Mouse (Mus musculus) ES-Bruce4 (cell line): Measurements from ENCODE around the gene Aars. TPM values are rescaled to one million over a fixed set of nuclear protein-coding genes. Genes with fewer than 3 reads are reported as not detected.
"Not testable (repeated sequence)": the region's sequence is repeated elsewhere in the genome, so short reads cannot be mapped to it uniquely, and the experiment has no call there.

Experiments
- H3K27ac ChIP-seq: 2 replicates; pipeline ENCODE4 v1.5.1; 2012; ENCODE audit warnings: low read length, inconsistent platforms; ENCODE audit not compliant: insufficient read depth
- H3K27me3 ChIP-seq: 2 replicates; pipeline ENCODE4 v1.6.1; 2012; ENCODE audit warnings: mild to moderate bottlenecking, low read length, inconsistent platforms; ENCODE audit not compliant: control insufficient read depth, poor library complexity, insufficient read depth, severe bottlenecking
- H3K36me3 ChIP-seq: 2 replicates; pipeline ENCODE4 v1.6.1; 2012; ENCODE audit warnings: inconsistent platforms, mild to moderate bottlenecking, low read length, moderate library complexity; ENCODE audit not compliant: control insufficient read depth, poor library complexity, insufficient read depth, severe bottlenecking
- H3K4me1 ChIP-seq: one replicate; pipeline ENCODE4 v1.8.1; 2011; ENCODE audit warnings: low read length; ENCODE audit not compliant: control insufficient read depth, insufficient read depth
- H3K4me3 ChIP-seq: 2 replicates; pipeline ENCODE4 v1.5.1; 2011; ENCODE audit warnings: low read depth, mild to moderate bottlenecking, low read length
- H3K9ac ChIP-seq: 2 replicates; pipeline ENCODE4 v1.6.1; 2012; ENCODE audit warnings: low read depth, mild to moderate bottlenecking, inconsistent platforms; ENCODE audit not compliant: poor library complexity, severe bottlenecking
- H3K9me3 ChIP-seq: replicated peaks from 2 replicates; pipeline ENCODE4 v1.6.1; 2012; ENCODE audit warnings: mild to moderate bottlenecking, low read length, inconsistent platforms; ENCODE audit not compliant: control insufficient read depth, poor library complexity, insufficient read depth, severe bottlenecking
- CTCF ChIP-seq: IDR thresholded peaks from one replicate; pipeline ENCODE4 v1.8.1; 2011; ENCODE audit warnings: low read depth, low read length
- EP300 ChIP-seq: IDR thresholded peaks from 2 replicates; pipeline ENCODE4 v1.6.1; 2011; ENCODE audit warnings: low read depth, low read length; ENCODE audit not compliant: insufficient read depth
- POLR2A ChIP-seq: IDR thresholded peaks from one replicate; pipeline ENCODE4 v1.8.1; 2011; ENCODE audit warnings: low read length; ENCODE audit not compliant: insufficient read depth
- polyA plus RNA-seq: library from polyadenylated mRNA; stranded (reverse); fragments of >200 nt; gene quantifications from 2 replicates; pipeline ENCODE4 v1.2.4, GENCODE M21; 2011; ENCODE audit warnings: low read depth; ENCODE audit not compliant: missing spikeins, insufficient read depth, insufficient read length

Aars gene
- polyA plus RNA-seq, 1 experiment = 146 TPM

DNA sequence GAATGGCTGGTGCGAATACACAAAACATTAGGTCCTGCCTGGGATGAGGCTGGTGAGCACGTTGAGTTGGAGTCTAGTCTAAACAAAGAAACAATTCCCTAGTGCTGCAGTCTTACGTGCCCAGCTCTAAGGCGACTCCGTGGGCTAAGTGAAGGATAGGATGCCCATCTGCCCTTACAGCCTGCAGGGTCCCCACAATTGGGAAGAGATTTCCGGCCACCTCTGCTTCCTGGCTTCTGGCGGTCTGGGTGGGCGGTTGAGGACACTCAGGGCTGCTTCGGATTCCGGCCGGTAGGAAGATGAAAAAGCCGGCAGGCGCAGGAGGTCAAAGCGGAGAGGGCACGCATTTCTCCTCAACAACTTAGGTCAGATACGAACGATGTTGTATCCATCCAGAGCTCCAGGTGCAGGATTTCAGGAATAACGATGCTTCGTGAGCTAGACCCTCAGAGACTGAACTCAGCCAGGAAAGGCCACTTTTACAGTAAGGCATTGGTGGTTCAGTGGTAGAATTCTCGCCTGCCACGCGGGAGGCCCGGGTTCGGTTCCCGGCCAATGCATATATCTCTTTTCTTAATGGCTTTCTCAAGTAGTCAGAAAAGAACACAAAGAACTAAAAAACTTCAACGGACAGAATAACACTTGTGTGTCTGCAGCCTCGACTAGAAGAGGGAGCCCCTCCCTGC is 29.3 kb downstream of the Aars start:
- H3K36me3 ChIP-seq = peaks cover 9% of the 10 kb centered on the region
- 0 out of 2 replicates have a peak overlapping the region, but pooled peaks have one; percentile 5 for H3K27ac ChIP-seq
- peak overlapping the region; percentile 59 for H3K9ac ChIP-seq
- peaks cover 4% of the 10 kb centered on the region for H3K4me1 ChIP-seq
- H3K4me3 ChIP-seq = peak overlapping the region; percentile 84
- no peaks in the 10 kb centered on the region for H3K9me3 ChIP-seq
- H3K27me3 ChIP-seq = no peaks in the 10 kb centered on the region
- TF ChIP-seq CTCF = no peak
- 0 out of 2 replicates have a peak, but pooled peaks have one; percentile 28 for TF ChIP-seq EP300

DNA sequence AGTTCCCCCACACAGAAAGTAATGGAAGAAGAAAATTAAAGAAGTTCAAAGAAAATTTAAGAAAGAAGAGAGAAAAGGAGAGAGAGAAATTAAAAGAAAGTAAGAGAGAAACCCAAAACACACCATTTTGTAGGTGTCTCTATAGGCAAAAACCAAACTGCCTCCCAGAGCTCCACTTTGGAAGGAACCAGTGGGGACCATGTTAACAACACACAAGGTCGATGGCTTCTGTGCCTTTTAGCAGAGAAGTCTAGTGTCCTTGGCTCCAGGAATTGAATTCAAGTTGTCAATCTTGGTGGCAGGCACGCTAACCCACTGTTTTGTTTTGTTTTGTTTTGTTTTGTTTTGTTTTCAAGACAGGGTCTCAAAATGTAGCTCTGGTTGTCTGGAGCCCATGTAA is 29.9 kb downstream of the Aars start:
- Histone ChIP-seq H3K4me3 (no peak overlapping the region), H3K27ac (peak overlapping the region; percentile 48; the same call in 1 of the 2 replicates), H3K27me3 (no peaks in the 10 kb centered on the region), H3K36me3 (peaks cover 4% of the 10 kb centered on the region), H3K9me3 (no peaks in the 10 kb centered on the region), H3K9ac (no peak overlapping the region), H3K4me1 (peaks cover 2% of the 10 kb centered on the region)
- TF ChIP-seq CTCF (no peak), EP300 (no peak), POLR2A (no peak)

DNA sequence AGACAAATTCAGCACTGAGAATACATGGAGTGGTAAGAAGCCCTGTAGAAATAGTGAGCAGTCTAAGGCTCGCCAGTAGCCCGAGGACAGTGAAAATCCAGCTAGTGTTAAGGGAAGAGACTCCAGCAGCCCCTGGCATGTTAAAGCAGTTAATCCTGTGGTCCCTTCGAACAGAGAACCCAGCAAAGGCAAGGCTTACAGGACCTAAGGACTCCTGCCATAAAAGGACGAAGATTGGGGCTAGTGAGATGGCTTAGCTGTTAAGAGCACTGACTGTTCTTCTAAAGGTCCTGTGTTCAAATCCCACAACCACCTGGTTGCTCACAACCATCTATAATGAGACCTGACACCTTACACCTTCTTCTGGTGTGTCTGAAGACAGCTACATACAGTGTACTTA is 33.4 kb downstream of the Aars start:
- H3K4me1 ChIP-seq = no peaks in the 10 kb centered on the region
- H3K36me3 ChIP-seq = no peaks in the 10 kb centered on the region
- no peaks in the 10 kb centered on the region for H3K27me3 ChIP-seq
- H3K4me3 ChIP-seq = no peak overlapping the region
- no peaks in the 10 kb centered on the region for H3K9me3 ChIP-seq
- H3K9ac ChIP-seq = no peak overlapping the region
- TF ChIP-seq CTCF (no peak), EP300 (no peak), POLR2A (no peak)
- no peak overlapping the region for H3K27ac ChIP-seq

DNA sequence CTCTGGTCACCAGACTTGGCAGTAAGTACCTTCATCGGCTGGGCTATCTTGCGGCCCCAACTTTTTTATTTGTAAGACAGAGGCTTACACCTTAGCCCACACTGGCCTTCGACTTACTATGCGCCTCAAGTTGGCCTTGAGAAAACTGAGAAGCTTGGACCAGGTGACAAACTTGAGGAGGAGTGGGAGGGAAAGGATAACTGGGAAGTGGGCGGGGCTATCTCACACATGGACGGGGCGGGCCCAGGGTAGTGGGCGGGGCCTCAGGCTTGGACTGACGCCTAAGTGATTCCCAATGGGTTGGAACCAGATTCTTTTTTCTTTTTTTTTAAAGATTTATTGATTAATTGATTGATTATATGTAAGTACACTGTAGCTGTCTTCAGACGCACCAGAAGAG is 34.5 kb downstream of the Aars start:
- Histone ChIP-seq H3K9me3 (no peaks in the 10 kb centered on the region), H3K27ac (no peak overlapping the region), H3K36me3 (no peaks in the 10 kb centered on the region), H3K4me1 (no peaks in the 10 kb centered on the region), H3K27me3 (no peaks in the 10 kb centered on the region), H3K4me3 (no peak overlapping the region), H3K9ac (no peak overlapping the region)
- no peak for TF ChIP-seq CTCF
- TF ChIP-seq POLR2A = no peak
- TF ChIP-seq EP300 = no peak

DNA sequence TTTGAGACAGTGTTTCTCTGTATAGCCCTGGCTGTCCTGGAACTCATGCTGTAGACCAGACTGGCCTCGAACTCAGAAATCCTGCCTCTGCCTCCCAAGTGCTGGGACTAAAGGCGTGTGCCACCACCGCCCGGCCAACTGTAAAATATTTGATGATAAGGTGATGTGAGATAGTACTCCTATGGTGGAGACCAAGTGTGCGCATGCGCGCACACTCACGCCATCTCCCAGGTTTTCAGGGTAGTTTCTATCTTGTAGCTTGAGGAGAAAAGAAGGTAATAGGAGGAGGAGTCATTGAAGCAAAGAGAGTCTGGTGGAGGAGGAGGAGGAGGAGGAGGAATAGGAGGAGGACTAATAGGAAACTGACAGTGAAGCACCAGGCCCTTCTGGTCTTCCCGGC is 35.7 kb downstream of the Aars start:
- H3K9ac ChIP-seq, H3K4me1 ChIP-seq, H3K4me3 ChIP-seq, H3K9me3 ChIP-seq, H3K27me3 ChIP-seq, H3K27ac ChIP-seq, H3K36me3 ChIP-seq: not testable (repeated sequence)

DNA sequence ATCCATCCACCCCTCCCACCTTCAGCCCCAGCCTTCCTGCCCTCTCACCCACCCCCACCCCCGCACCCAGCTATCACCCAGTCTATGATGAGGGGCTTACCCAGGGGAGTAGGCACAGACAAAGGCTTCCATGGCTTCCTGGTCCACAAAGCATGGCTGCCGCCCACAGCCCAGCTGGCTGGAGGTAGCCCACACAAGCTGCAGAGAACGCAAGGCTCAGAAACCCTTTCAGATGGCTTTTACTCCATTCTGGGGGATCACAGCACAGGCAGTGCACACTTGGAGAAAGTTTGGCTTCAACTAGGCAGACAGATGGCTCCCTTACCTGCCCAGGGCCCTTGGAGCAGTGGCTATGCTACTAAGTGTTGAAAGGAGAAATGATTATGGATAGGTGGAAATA is 43.0 kb downstream of the Aars start:
- no peaks in the 10 kb centered on the region for H3K4me1 ChIP-seq
- TF ChIP-seq CTCF = no peak
- TF ChIP-seq POLR2A = no peak
- TF ChIP-seq EP300 = no peak
- H3K36me3 ChIP-seq = no peaks in the 10 kb centered on the region
- H3K9ac ChIP-seq = no peak overlapping the region
- H3K9me3 ChIP-seq = no peaks in the 10 kb centered on the region
- no peak overlapping the region for H3K4me3 ChIP-seq
- H3K27me3 ChIP-seq = no peaks in the 10 kb centered on the region
- no peak overlapping the region for H3K27ac ChIP-seq
